Mouse (Mus musculus) CD4-positive, CD25-positive, alpha-beta regulatory T cell, adult 2 months (primary cell): ENCODE measurements around the gene Chchd1.

ENCODE experiments used
- DNase-seq: peaks from one replicate; pipeline ENCODE4 v3.0.0-alpha.2; 2012; ENCODE audit warnings: low read depth, low spot score

Gene Chchd1

DNA sequence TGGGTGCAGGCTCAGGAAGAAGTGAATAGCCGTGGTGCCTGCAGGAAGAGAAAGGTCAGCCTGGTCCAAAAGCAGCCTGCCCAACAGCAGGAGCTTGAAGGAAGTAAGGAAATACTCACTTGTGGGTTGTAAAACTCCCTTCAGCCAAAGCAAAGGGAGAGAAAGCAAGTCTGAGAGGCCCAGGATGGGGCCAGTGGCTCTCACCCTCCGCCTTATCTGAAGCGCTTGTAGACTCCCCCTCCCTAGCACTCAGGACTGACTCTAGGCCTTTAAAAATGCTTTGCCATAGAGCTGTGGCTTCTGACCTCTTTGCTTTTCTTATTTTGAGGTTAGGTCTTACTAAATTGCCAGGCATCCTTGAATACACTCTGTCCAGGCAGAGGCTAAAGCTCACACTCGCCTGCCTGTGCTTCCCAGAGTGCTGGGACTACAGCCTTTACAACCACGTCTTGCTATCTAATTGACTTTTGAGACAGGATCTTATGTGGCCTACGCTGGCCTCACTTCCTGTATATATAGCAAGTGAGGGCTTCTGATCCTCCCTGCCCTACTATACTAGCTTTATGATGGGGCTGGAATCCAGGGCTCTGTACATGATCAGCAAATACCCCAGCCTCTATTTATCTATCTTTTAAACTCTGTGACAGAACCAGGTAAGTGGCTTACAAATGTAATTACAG is 23.0 kb downstream of the Chchd1 start:
- no peak for DNase-seq

DNA sequence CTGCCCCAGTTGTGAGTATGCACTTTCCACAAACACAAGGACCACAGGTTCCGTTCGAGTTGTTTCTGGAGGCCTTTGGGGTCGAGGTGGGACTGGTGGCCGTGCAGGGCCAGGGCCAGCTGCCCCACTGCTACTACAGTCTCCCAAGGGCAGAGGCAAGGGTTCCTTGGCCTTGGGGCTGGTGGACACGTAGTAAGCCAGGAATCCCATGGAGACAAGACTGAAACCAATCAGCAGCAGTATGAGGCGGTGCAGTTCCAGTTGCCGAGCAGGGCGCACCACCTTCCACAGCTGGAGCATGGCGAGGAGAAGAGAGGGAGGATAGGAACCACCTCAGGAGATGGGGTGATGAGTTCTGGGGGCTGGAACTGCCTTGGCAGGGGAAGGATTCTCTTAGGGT is 27.1 kb downstream of the Chchd1 start:
- DNase-seq = no peak

DNA sequence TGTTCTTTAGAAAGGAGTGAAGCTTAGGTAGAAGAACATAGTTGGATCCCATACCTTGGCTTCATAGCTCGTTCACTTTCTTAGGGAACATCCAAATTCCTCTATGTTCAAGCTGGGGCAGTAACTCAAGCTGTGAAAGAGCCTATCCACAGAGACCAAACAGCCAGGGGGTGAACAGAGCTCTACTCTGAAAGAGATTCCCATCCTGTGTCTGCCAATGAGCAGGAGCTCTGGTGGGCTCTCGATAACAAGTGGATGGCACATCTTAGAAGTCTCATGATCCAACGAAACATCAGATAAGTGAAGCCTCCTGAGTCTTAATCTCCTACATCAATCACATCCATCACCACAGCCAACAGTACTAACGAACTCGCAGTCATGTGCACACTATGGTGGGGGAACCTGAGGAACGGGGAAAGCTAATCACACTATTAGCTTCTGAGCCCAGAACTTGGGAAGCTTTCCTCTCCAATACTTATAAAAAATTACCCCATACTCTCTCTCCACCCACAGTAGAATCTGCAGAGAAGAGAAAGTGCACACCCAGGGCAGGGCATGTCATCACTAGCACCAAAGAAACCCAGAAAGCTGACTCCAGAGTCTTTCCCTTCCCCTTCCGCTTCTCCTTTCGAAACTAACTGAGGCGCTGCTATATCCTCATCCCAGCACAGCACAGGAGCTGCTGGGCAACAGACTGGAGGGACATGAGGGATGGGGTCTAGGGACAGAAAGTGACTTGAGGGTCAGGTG is 28.2 kb downstream of the Chchd1 start:
- DNase-seq = no peak

DNA sequence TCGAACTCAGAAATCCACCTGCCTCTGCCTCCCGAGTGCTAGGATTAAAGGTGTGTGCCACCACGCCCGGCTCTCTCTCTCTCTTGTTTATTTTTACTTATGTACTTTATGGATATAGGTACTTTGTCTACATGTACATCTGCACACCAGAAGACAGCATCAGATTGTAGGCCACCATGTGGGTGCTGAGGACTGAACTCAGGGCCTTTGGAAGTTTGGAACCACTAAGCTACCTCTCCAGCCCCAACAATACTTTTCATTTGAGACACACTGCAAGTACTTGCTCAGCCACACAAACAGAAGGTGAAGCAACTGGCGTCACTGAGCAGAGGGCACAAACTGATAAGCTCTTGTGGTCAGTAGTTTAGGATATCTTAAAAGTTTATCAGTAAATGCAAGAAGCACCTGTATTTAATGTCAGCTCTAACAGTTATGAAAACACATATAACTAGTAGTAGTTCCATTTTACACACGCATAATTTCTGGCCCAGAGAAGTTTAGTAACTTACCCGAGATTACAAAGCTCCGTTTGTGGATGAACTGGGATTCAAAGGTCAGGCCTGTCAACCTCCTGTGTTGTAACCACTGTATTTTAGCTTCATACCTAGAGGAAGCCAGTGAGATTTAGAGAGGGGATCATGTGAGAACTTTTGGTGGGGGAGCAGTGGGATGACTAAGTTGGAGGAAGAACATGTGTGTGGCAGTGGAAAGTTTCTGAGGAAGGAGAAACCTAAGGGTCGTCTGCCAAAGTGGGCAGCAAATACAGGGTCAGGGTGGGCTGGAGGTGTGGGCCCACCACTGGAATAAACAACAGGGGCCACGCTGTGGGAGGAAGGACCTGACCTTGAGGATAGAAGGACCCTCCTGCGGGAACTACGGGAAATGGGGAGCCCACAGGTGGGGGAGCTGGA is 30.5 kb downstream of the Chchd1 start:
- DNase-seq = no peak

DNA sequence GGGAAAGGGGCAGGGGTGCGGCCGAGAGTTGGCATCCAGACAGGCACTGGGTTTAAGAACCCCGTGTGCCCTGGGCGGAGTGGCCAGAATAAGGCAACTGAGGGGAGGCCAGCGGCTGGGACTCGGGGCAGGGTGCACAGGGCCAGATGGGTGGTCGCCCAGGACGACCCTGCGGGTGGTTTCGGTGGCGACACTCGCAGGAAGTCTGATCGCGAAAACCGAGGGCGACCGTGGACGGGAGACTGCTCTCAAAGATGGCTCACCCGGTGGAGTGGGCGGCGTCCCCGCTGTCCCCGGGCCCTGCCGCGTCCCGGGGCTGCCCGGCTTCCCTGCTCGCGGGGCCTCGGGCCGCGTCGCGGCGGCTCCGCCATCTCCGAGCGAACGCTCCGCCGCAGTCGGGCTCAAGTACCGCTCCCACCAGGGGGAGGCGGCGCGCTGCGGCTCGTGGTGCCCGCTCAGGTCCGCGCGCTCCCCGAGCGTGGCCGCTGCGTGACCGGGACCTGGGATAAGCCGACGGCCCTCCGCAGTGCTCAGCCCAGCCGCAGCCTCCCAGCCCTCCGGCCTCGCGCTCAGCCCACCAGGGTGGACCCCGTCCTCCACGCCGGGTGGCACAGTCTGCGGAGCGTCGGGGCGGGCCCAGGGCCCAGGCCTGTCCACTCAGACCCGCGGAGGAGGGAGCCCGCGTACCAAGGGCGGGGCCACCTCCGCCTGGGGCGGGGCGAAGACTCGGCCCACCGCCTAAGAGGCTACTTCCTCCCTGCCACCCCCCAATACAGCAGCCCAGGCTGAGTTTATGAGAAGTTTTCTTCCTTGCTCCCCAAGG is 31.4 kb downstream of the Chchd1 start, which contains the start of gene Ndst2:
Ndst2 (minus strand) TSS at position 611 of the 823 bp plus-strand sequence.
- peak; percentile 91 for DNase-seq

DNA sequence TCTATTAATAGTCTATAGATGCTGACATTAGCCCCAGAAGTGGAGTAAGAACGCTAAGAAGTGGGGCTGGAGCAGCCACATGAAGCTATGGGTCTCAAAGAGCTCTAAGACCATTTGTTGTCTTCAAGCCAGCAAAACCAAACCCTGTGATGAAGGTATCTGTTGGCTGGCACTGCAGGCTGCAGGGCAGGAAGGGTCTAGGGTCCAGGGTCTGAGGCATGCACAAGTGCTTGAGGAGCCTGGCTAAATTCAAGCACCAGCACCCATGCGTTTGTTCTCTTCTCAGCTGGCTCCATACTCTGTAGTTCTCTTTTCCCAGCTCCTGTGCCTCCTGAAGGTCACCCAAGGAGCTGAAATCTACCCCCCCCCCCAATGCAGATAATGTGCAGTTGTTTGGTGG is 32.2 kb downstream of the Chchd1 start:
- no peak for DNase-seq

DNA sequence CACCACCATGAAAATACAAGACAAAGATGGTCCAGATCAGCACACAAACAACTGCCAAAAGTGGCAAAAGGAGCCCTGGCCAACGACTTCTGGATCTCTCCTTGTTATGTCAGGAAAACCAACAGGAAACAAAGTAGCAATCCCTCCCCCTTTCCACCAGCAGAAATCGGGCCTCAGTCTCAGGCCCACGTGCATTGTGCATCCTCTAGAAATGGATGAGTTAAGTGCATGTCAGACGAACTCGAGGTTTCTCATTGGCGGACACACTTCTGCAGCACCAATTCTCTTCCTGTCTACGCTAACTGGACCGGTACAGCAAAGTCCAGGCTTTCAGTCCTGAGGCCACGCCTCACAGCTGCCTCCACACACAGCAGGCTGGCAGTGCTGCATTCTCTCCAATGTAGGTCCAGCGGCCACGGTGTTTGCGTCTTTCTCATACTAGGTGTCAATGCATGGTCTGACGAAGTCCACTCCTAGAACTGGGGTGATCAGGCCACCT is 33.1 kb downstream of the Chchd1 start:
- no peak for DNase-seq

DNA sequence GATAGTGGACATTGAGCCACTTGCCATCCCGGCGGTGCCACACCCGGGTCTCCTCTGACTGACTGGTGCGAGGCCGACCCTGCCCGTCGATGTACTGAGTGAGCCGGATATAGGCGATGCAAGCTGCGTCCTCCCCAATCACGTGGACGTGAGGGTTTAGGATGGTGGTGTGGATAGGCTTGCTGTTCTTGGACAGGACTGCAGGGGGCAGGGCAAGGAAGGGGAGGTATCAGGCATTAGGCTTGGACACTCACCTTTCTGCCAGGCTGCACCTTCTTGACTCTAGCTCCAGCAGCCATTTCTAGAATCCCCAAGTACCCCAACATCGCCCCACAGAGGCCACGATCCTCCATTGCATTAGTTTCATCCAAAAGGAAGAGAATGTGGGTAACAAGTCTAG is 34.5 kb downstream of the Chchd1 start:
- DNase-seq = peak; percentile 56

DNA sequence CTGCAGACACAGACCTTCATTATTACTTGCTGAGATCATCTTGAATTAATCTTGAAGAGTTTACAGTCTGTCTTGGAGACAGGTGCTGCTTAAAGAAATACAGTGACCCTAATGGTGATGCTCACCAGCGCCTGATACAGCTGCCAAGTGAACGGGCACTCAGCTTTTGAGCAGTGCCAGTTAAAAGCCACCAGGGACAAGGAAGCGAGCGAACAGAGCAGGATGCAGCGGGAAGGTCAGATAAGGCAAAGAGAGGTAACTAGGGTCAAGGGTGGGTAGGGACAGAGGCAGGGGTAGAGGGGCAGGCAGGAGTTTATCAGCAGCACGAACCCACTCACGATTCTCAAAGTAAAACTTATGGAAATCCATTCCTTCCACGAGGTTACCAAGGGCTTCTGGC is 35.7 kb downstream of the Chchd1 start:
- no peak for DNase-seq

DNA sequence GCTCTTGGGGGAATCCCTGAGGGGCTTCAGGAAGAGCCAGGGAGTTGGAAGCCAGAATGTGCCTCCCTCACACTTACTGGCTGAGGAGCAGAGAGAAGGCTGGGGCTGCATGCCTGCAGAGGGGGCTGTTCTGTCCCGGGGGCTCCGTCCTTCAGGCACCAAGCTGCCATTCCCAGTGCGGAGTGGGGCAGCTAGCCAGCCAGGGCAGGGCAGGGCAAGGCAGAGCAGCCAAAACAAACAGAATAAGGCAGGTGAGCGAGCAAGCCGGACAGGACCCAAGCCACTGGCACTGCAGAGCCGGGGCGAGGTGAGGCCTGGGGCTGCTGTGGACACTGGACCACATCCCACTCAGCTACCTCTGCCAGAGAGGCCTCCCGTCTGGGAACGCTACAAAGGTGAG is 38.5 kb downstream of the Chchd1 start:
- no peak for DNase-seq

DNA sequence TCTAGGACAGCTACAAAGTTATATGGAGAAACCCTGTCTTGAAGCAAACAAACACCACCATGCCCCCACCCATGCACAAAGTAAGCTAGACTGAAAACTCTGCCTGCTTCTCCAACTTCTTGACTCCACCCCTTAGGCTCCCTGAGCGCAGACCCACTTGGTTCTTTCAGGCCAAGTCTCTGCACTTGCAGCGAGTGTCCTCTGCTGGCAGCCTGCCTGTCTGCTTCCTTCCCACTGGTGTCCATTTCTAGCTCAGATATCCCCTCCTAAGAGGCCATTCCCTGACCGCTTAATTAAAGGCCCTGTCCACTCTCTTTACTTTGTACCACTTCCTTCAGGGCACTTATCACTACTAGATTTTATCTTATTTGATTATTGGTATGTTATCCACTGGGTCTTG is 40.8 kb downstream of the Chchd1 start:
- no peak for DNase-seq

DNA sequence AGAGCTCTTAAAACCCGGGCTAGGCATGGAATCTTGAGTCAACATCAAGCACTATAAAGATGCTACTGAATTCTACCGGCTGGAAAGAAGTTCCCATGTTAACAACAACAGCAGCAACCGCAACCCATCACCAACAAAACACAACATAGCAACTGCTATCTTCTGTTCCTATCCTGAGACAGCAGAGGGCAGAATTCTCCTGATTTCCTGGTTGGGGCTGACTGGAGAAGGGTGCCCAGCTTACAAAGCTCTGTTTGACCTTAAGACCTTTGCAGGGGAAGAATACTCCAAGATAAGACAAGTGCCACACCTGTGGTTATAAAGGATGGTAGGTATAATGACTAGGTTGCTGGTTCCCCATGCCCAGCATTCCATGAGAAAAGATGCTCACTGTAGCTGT is 44.1 kb downstream of the Chchd1 start:
- no peak for DNase-seq

DNA sequence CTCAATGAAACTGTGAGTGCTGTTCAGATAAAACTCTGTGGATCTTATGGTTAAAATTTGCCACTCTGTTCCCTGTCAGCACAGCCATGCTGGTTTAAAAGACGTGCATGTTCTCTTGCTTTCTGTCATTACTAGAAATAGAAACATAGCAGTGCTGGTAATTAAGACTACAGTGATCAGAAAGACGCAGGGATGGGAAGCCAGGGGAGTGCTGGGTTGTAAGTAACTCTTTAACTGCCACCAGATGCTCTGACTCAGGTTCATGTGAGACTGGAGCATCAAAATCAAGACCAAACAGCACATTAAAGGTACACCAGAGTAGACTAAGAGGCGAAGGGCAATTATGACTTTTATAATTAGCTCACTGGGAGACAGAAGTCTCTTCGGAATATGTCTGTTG is 45.6 kb downstream of the Chchd1 start:
- no peak for DNase-seq

DNA sequence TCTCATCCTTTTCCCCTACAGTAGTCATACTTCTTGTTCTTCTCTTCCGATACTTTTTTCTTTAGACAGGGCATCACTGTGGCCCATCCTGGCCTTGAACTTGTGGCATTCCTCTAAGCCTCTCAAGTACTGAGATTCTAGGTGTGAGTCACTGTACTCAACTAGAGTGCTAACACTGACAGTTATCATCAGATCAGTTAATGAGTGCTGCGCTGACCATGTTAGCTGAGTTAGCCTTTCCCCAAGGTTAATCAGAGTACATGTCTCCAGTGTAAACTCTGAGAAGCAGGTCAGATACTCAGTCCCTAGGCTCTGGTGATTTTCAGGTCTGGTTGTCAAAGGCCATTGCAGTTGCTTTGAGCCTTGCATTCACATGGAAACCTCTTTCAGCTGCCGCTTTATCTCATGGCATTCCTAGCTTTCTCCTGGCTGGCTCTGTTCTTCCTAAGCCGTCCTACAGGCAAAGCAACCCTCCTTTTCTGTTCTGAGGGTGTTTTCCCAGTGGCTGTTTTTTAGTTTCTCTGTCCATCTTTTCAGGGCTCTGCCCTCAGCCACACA is 46.8 kb downstream of the Chchd1 start:
- no peak for DNase-seq

DNA sequence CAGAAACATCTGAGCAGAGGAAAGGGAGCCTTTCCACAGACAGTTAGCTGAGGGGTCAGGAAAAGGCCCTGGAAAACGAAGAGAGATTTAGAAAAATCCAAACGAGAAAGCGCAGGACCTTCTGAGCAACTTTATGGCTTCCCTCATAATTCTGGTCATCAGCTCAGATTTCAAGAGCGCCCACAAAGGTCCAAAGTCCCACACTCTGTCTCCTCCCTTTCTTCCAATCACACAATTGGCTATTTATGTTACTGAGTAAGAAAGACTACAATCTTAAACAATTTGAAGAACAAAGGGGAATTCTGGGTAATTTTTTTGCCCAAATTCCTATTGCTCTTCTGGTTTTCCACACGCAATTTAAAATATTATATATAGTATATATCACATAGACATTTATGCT is 47.7 kb downstream of the Chchd1 start:
- no peak for DNase-seq

DNA sequence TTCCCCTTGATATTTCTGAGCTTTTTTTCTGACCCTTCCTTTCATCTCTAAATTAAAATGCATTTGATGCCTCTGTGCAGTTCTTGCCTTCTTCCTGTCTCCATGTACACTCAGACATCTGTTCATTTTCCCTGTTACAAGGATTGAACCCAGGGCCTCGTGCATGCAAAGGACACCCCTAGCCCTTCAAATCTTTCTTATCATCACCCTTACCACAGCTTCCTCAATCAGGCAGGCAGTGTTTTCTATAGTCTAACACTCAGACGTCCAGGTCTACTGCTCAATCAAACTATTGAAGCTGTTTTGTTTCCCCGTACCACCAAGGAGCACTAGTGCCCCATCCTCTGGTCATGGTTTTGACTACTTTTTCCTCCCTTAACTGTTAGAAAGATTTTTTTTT is 51.0 kb downstream of the Chchd1 start:
- DNase-seq = no peak
